Mouse (Mus musculus): Measurements from ENCODE around the gene Gpr108. TPM values are rescaled to one million over a fixed set of nuclear protein-coding genes. Genes with fewer than 3 reads are reported as not detected.

The Gpr108 gene
- polyA plus RNA-seq, 1 experiment from 2014 or later, result 24.9 TPM

Small RNAs within 50 kb of the gene (microRNA-seq; reads per million reads assigned to microRNA genes)
- not detected for gene Mir6978

Other genes starting within 250 kb of the Gpr108 start
- gene Pspn, start 248.4 kb downstream of the Gpr108 start, polyA plus RNA-seq (2016; fragmentation: Nextera tagmentation; extraction: Ambion mirVana), result 0.60 and 1.1 TPM in 2 replicates
- 78.7 and 80.7 TPM in 2 replicates for gene Gtf2f1, start 237.2 kb downstream of the Gpr108 start, polyA plus RNA-seq (2016; fragmentation: Nextera tagmentation; extraction: Ambion mirVana)
- 0.25 and 0.54 TPM in 2 replicates for gene Gm17949, start 237.0 kb downstream of the Gpr108 start, polyA plus RNA-seq (2016; fragmentation: Nextera tagmentation; extraction: Ambion mirVana)
- gene Khsrp, start 216.9 kb downstream of the Gpr108 start, polyA plus RNA-seq (2016; fragmentation: Nextera tagmentation; extraction: Ambion mirVana), result 53.9 and 55.1 TPM in 2 replicates
- gene Slc25a41, start 206.8 kb downstream of the Gpr108 start, polyA plus RNA-seq (2016; fragmentation: Nextera tagmentation; extraction: Ambion mirVana), result 0.12 TPM in 1 of 2 replicates, not detected in the other
- 7.2 and 8.0 TPM in 2 replicates for gene Crb3, start 189.3 kb downstream of the Gpr108 start, polyA plus RNA-seq (2016; fragmentation: Nextera tagmentation; extraction: Ambion mirVana)
- gene Slc25a23, start 188.6 kb downstream of the Gpr108 start, polyA plus RNA-seq (2016; fragmentation: Nextera tagmentation; extraction: Ambion mirVana), result 7.0 and 8.2 TPM in 2 replicates
- gene Dennd1c, start 169.9 kb downstream of the Gpr108 start, polyA plus RNA-seq (2016; fragmentation: Nextera tagmentation; extraction: Ambion mirVana), result 2.0 and 2.8 TPM in 2 replicates
- gene Tubb4a, start 160.7 kb downstream of the Gpr108 start, polyA plus RNA-seq (2016; fragmentation: Nextera tagmentation; extraction: Ambion mirVana), result 34.4 and 35.5 TPM in 2 replicates
- 8.0 and 8.8 TPM in 2 replicates for gene Tnfsf9, start 143.1 kb downstream of the Gpr108 start, polyA plus RNA-seq (2016; fragmentation: Nextera tagmentation; extraction: Ambion mirVana)
- not detected in 2 replicates for gene Cd70, start 98.7 kb downstream of the Gpr108 start, polyA plus RNA-seq (2016; fragmentation: Nextera tagmentation; extraction: Ambion mirVana)
- gene Tnfsf14, start 54.3 kb downstream of the Gpr108 start, polyA plus RNA-seq (2016; fragmentation: Nextera tagmentation; extraction: Ambion mirVana), result 0.08 TPM in 1 of 2 replicates, not detected in the other
- gene C3, start 20.3 kb downstream of the Gpr108 start, polyA plus RNA-seq (2016; fragmentation: Nextera tagmentation; extraction: Ambion mirVana), result 0.30 and 0.32 TPM in 2 replicates
- gene Trip10, start 1.0 kb upstream of the Gpr108 start, polyA plus RNA-seq (2016; fragmentation: Nextera tagmentation; extraction: Ambion mirVana), result 37.4 and 42.2 TPM in 2 replicates
- 1.4 and 1.6 TPM in 2 replicates for gene Vav1, start 30.7 kb upstream of the Gpr108 start, polyA plus RNA-seq (2016; fragmentation: Nextera tagmentation; extraction: Ambion mirVana)
- 1.4 and 1.9 TPM in 2 replicates for gene Adgre1, start 110.2 kb upstream of the Gpr108 start, polyA plus RNA-seq (2016; fragmentation: Nextera tagmentation; extraction: Ambion mirVana)

Data from embryonic facial prominence, embryonic 10.5 days (tissue).